In genomic region chr1:90162379-90162857, GRCm38 (mm10) we compare ENCODE assay signal across 11 mouse cellular contexts. TPM values are rescaled to one million over a fixed set of nuclear protein-coding genes. Genes with fewer than 3 reads are reported as not detected.
DNase-seq lines count a peak whose midpoint lies in the region; ATAC-seq lines count a peak whose summit lies in the region.
"Had no signal": no experiment of that assay in that cellular context is flagged by ENCODE, and none has a peak within 500 bp of the region (broad histone marks: within the 10 kb centered on the region; RNA-seq: fewer than 3 reads in every experiment).

No protein-coding gene starts in this region.

- H3K36me3 ChIP-seq in hindbrain, embryonic 10.5 days = no peaks in the 10 kb centered on the region
- no peaks in the 10 kb centered on the region for H3K36me3 ChIP-seq in hindbrain, embryonic 13.5 days
- H3K36me3 ChIP-seq in midbrain, embryonic 10.5 days = no peaks in the 10 kb centered on the region
- H3K36me3 ChIP-seq in midbrain, embryonic 13.5 days = no peaks in the 10 kb centered on the region
- H3K36me3 ChIP-seq in hindbrain, embryonic 12.5 days = no peaks in the 10 kb centered on the region
- no peaks in the 10 kb centered on the region for H3K36me3 ChIP-seq in stomach, embryonic 14.5 days (ENCODE audit: control insufficient read depth, insufficient read depth, low read length)

- no peak overlapping the region for H3K4me2 ChIP-seq in hindbrain, embryonic 13.5 days
- H3K4me2 ChIP-seq in midbrain, embryonic 13.5 days (replicated peaks) = no peak overlapping the region
- no peak overlapping the region for H3K4me2 ChIP-seq in hindbrain, embryonic 12.5 days (replicated peaks)
- peak overlapping the region; percentile 2; the same call in 1 of the 2 replicates for H3K4me2 ChIP-seq in stomach, embryonic 14.5 days (replicated peaks; ENCODE audit: low read depth, low read length)
- H3K4me2 ChIP-seq: midbrain, embryonic 11.5 days had no signal

- H3K27ac ChIP-seq in hindbrain, embryonic 10.5 days = peak overlapping the region; percentile 66
- no peak overlapping the region for H3K27ac ChIP-seq in hindbrain, embryonic 13.5 days
- H3K27ac ChIP-seq in midbrain, embryonic 10.5 days (replicated peaks) = peak overlapping the region; percentile 18
- H3K27ac ChIP-seq in midbrain, embryonic 13.5 days = no peak overlapping the region
- peak overlapping the region; percentile 18; the same call in 1 of the 2 replicates for H3K27ac ChIP-seq in hindbrain, embryonic 12.5 days
- H3K27ac ChIP-seq in stomach, embryonic 14.5 days (ENCODE audit: low read length) = no peak overlapping the region

- ATAC-seq in hindbrain, embryonic 13.5 days (ENCODE audit: low FRiP score) = no peak
- ATAC-seq in midbrain, embryonic 13.5 days = no peak
- ATAC-seq in hindbrain, embryonic 12.5 days (ENCODE audit: low FRiP score) = no peak
- no peak for ATAC-seq in stomach, embryonic 14.5 days (ENCODE audit: insufficient number of reproducible peaks, insufficient read depth, low FRiP score, low read depth)

- no peak overlapping the region for H3K4me3 ChIP-seq in hindbrain, embryonic 10.5 days
- H3K4me3 ChIP-seq in hindbrain, embryonic 13.5 days = no peak overlapping the region
- no peak overlapping the region for H3K4me3 ChIP-seq in midbrain, embryonic 10.5 days
- H3K4me3 ChIP-seq in midbrain, embryonic 13.5 days (replicated peaks) = no peak overlapping the region
- no peak overlapping the region for H3K4me3 ChIP-seq in hindbrain, embryonic 12.5 days
- H3K4me3 ChIP-seq in stomach, embryonic 14.5 days (ENCODE audit: low read depth, low read length) = no peak overlapping the region

- H3K9ac ChIP-seq in hindbrain, embryonic 13.5 days = no peak overlapping the region
- H3K9ac ChIP-seq in midbrain, embryonic 13.5 days (replicated peaks) = no peak overlapping the region
- H3K9ac ChIP-seq in hindbrain, embryonic 12.5 days = no peak overlapping the region
- H3K9ac ChIP-seq in stomach, embryonic 14.5 days (replicated peaks; ENCODE audit: low read depth, low read length) = no peak overlapping the region

- H3K27me3 ChIP-seq in hindbrain, embryonic 10.5 days (ENCODE audit: insufficient read depth, poor library complexity, severe bottlenecking) = no peaks in the 10 kb centered on the region
- no peaks in the 10 kb centered on the region for H3K27me3 ChIP-seq in hindbrain, embryonic 13.5 days
- no peaks in the 10 kb centered on the region; the same call in 1 of the 2 replicates for H3K27me3 ChIP-seq in midbrain, embryonic 10.5 days (ENCODE audit: low read depth, poor library complexity, severe bottlenecking)
- H3K27me3 ChIP-seq in midbrain, embryonic 13.5 days = no peaks in the 10 kb centered on the region
- no peaks in the 10 kb centered on the region for H3K27me3 ChIP-seq in hindbrain, embryonic 12.5 days
- H3K27me3 ChIP-seq in stomach, embryonic 14.5 days (ENCODE audit: control insufficient read depth, insufficient read depth, low read length) = no peaks in the 10 kb centered on the region

- no peak for DNase-seq in hindbrain, embryonic 10.5 days (ENCODE audit: low spot score)
- no peak for DNase-seq in midbrain, embryonic 10.5 days (ENCODE audit: low spot score)
- DNase-seq in cerebellum, adult 9-11 months = no peak
- no peak for DNase-seq in adrenal gland, postnatal 10 days
- DNase-seq: gastrocnemius, postnatal 10 days had no signal

- 63% methylated on average over 13 of the region's 13 CpGs for WGBS in hindbrain, embryonic 10.5 days
- WGBS in hindbrain, embryonic 13.5 days = 29% methylated on average over 13 of the region's 13 CpGs
- WGBS in midbrain, embryonic 10.5 days = 70% methylated on average over 13 of the region's 13 CpGs
- WGBS in midbrain, embryonic 13.5 days = 59% methylated on average over 13 of the region's 13 CpGs
- 39% methylated on average over 13 of the region's 13 CpGs for WGBS in hindbrain, embryonic 12.5 days
- 31% methylated on average over 13 of the region's 13 CpGs for WGBS in stomach, embryonic 14.5 days

- H3K4me1 ChIP-seq in hindbrain, embryonic 10.5 days (replicated peaks) = peaks cover 24% of the 10 kb centered on the region
- H3K4me1 ChIP-seq in hindbrain, embryonic 13.5 days (replicated peaks) = peaks cover 23% of the 10 kb centered on the region
- H3K4me1 ChIP-seq in midbrain, embryonic 10.5 days = peaks cover 28% of the 10 kb centered on the region
- H3K4me1 ChIP-seq in midbrain, embryonic 13.5 days (replicated peaks) = peaks cover 17% of the 10 kb centered on the region
- H3K4me1 ChIP-seq in hindbrain, embryonic 12.5 days = peaks cover 18% of the 10 kb centered on the region
- peaks cover 14% of the 10 kb centered on the region for H3K4me1 ChIP-seq in stomach, embryonic 14.5 days (ENCODE audit: control insufficient read depth, insufficient read depth, low read length)

- H3K9me3 ChIP-seq in hindbrain, embryonic 10.5 days = no peaks in the 10 kb centered on the region
- no peaks in the 10 kb centered on the region for H3K9me3 ChIP-seq in hindbrain, embryonic 13.5 days
- H3K9me3 ChIP-seq in midbrain, embryonic 10.5 days (replicated peaks) = no peaks in the 10 kb centered on the region
- H3K9me3 ChIP-seq in midbrain, embryonic 13.5 days = no peaks in the 10 kb centered on the region
- no peaks in the 10 kb centered on the region for H3K9me3 ChIP-seq in hindbrain, embryonic 12.5 days (replicated peaks)
- H3K9me3 ChIP-seq in stomach, embryonic 14.5 days (ENCODE audit: control insufficient read depth, low read depth, low read length) = no peaks in the 10 kb centered on the region

RNA-seq across cellular contexts. Expression of gene Iqca, which starts 9.2 kb away (rescaled TPM):
- 0.25 and 1.4 TPM in 2 replicates for polyA plus RNA-seq in hindbrain, embryonic 10.5 days (2016; fragmentation: Nextera tagmentation; extraction: Ambion mirVana)
- 0.78 and 1.6 TPM in 2 replicates for polyA plus RNA-seq in hindbrain, embryonic 13.5 days (2015; fragmentation: Nextera tagmentation; extraction: Ambion mirVana)
- polyA plus RNA-seq in midbrain, embryonic 10.5 days (2016; fragmentation: Nextera tagmentation; extraction: Ambion mirVana) = 0.15 and 0.30 TPM in 2 replicates
- 0.24 and 0.35 TPM in 2 replicates for polyA plus RNA-seq in midbrain, embryonic 13.5 days (2015; fragmentation: Nextera tagmentation; extraction: Ambion mirVana)
- polyA plus RNA-seq in hindbrain, embryonic 12.5 days (2016; fragmentation: Nextera tagmentation; extraction: Ambion mirVana) = 0.84 and 1.3 TPM in 2 replicates
- not detected in 2 replicates for polyA plus RNA-seq in stomach, embryonic 14.5 days (2014; fragmentation: Nextera tagmentation; extraction: Ambion mirVana)
- total RNA-seq in adrenal gland, postnatal 10 days (2021) = not detected
- total RNA-seq: gastrocnemius, postnatal 10 days had no signal
- polyA plus RNA-seq: large intestine, adult 2 months had no signal

RNA-seq across cellular contexts. Expression of gene Ackr3, which starts 41.4 kb away (rescaled TPM):
- 19.2 and 22.3 TPM in 2 replicates for polyA plus RNA-seq in hindbrain, embryonic 10.5 days (2016; fragmentation: Nextera tagmentation; extraction: Ambion mirVana)
- 13.1 and 13.9 TPM in 2 replicates for polyA plus RNA-seq in hindbrain, embryonic 13.5 days (2015; fragmentation: Nextera tagmentation; extraction: Ambion mirVana)
- 26.3 and 30.9 TPM in 2 replicates for polyA plus RNA-seq in midbrain, embryonic 10.5 days (2016; fragmentation: Nextera tagmentation; extraction: Ambion mirVana)
- polyA plus RNA-seq in midbrain, embryonic 13.5 days (2015; fragmentation: Nextera tagmentation; extraction: Ambion mirVana) = 16.1 and 17.1 TPM in 2 replicates
- 26.9 and 27.6 TPM in 2 replicates for polyA plus RNA-seq in hindbrain, embryonic 12.5 days (2016; fragmentation: Nextera tagmentation; extraction: Ambion mirVana)
- 34.3 and 37.0 TPM in 2 replicates for polyA plus RNA-seq in stomach, embryonic 14.5 days (2014; fragmentation: Nextera tagmentation; extraction: Ambion mirVana)
- total RNA-seq in adrenal gland, postnatal 10 days (2021) = 10 to 100 TPM; 26.3 to 60.8 TPM

Comparison
In these comparisons a context has a peak if more than half of its experiments do, and no peak if none do; other contexts are left out.
1. H3K27ac ChIP-seq: peak in hindbrain, embryonic 10.5 days (single experiment), midbrain, embryonic 10.5 days (single experiment) and hindbrain, embryonic 12.5 days (single experiment); none in hindbrain, embryonic 13.5 days (single experiment), midbrain, embryonic 13.5 days (single experiment) and stomach, embryonic 14.5 days (single experiment).